Mouse (Mus musculus): ENCODE data around the gene Nhsl2. TPM values are rescaled to one million over a fixed set of nuclear protein-coding genes. Genes with fewer than 3 reads are reported as not detected.
A peak's percentile ranks its signal among the peaks of the same experiment; 100 is the strongest.

The Nhsl2 gene
- total and polyA plus RNA-seq, 3 experiments: 2.5 to 8.4 (median 2.9) TPM

DNA sequence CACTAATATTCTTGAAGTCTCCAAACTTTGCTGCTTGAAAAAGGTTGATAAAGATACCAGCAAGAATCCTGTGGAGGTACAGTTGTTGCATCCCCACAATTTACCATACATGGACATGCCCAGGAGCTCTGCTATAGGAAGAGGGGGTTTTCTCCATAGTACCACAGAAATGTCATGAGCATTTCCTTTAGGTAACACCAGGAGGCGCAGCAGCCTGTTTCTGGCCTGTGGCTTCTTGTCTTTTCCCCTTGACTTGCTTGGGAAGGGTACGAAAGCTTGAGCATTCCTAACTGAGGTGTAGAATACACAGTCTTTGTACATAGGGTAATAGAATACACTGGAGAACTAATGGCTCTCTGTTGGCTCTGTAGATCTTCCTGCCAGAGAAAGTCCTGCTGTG, 132.3 kb downstream of the Nhsl2 start:
- no peak for DNase-seq

GRCm38 (mm10) chrX:101983638-101984037, 134.5 kb downstream of the Nhsl2 start:
- DNase-seq: no peak

GRCm38 (mm10) chrX:101986657-101987367, 137.6 kb downstream of the Nhsl2 start:
- DNase-seq: no peak

DNA sequence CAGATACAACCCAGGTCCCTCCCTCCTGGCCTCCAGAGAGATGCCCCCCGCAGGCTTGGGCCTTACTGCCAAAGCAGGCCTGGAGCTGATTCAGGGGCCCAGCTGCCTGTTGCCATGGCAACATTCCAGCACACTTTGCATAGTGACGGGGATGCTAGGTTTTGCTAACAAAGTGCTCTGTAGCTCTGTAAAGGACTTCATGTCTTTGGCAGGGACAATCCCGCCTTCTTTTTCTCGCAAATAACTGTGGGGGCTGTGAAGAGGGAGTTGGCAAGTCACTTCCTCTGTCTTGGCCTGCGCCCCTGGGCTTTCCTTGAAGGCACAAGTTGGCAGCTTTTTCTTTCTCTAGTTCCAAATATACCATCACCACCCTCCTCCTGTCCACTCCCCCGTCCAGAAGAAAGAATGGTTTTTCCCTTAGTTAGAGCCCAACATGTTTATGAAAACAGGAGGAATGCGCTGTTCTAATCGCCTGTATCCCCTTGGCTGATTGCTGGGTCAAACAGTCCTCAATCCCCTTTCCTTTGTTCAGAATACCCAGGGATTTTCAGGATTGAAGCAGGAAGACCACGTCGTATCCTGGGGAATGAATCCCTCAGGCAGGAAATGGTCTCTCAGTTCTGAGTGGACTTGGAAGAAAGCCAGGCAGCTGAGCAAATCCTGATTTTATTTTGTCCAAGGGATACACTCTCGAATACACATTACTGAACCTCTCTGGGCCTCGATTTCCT, 144.8 kb downstream of the Nhsl2 start:
- no peak for DNase-seq

DNA sequence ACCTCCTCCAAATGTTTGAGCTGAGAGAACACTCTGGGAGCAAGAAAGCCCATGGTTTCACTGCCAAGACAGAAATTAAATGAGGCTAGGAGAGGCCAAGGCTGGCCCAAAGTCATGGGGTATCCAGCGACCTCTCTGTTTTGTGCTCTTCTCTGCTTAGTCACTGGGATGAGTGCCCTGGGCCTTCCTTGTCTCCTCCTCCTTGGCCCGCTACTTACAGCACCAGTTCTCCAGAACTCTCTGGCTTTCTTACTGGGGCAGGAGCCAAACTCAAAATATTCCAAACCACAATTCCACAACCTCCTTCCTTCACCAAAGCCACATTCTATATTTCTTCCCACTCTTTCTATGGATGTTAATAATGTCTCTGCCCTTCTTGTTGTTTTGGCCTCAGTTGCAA, 147.5 kb downstream of the Nhsl2 start:
- DNase-seq: no peak

DNA sequence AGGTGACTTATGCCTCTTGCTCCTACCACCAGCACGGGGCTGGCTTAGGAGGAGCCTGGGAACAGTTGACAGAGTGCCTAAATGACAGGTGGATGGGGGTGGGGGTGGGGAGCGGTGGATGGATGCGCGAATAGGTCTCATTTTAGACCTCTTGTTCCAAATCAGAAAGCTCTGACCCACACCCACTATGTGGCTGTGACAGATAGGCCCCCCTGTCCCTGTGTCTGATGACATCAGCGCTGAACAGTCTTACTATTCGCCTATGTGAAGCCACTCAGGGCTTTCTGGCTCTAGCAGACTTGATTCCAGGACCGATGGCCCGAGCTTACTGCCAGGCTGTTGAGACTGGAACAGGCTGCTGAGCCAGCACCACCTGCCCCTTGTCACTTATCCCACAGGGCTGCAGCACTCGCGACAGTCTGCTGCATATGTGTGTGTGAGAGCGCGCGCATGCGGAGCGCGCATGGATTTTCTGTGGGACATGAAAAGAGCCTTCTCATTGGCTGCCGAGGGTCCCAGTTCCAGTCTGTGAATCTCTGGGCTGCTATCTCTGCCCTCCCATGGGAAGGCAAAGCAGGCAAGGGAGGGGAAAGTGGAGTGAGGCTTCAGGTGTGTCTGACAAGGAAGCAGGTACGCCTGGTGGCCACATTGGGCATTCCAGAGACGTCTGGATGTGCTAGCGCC, 154.6 kb downstream of the Nhsl2 start:
- no peak for DNase-seq

DNA sequence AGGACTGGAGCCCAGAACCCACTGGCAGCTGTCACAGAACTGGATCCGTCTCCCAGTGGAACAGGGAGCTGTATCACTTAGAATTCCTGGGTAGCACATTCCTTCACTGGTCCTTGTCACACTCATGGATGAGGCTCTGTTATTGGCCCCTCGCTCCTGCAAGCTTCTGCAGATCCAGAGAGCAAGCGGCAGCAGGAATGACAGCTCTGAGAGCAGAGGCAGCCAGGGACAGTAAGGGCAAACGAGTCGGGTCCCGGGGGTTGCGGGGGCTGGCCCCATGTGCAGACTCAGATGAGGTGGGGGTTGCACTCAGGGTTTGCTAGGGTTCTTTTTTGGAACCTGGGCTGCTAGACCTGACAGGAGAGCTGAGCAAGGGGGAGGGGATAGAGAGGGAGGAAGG, 155.2 kb downstream of the Nhsl2 start:
- DNase-seq: no peak

DNA sequence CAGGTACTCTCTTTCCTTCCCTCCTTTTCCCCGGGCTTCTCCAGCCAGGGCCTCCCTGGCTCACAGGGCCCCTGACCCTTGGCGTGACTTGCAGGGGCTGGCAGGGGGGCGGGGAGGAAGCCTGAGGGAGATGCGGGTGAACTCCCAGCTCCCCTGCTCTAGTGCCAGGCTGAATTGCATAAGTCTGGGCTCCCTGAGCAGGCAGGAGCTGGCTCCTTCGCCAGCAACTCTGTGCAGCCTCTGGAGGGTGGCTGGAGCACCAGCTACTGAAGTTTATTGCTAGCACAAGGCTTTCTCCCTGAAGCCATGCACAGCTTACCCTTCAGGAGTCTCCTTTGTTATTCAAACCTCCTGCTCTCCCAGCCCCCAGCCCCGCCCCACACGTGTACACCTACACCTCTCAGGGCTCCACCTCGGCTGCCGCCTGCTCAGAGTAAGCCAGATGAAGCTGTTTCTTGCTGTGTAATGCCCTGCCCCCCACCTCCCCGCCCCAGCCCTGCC, 156.0 kb downstream of the Nhsl2 start:
- no peak for DNase-seq

DNA sequence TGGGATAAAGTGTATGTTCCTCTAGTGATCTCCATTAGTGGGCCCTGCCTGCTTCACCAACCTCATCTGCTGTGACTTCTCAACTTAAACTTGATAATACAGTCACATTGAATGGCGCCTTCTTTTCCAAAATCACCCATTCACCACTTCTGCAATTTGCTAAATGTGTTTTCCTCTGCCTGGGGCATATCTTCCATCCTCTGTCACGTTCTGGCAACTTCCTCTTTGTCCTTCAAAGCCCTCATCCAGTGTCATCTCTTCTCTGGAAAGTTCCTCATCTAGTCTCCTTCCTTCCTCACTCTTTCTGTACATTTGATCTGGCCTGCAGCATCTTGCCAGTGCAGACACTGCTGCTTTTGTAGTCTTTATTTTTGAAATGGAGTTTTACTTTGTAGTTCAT, 158.8 kb downstream of the Nhsl2 start:
- DNase-seq: no peak

GRCm38 (mm10) chrX:102017213-102017923, 168.2 kb downstream of the Nhsl2 start:
- no peak for DNase-seq

GRCm38 (mm10) chrX:102018890-102019289, 169.7 kb downstream of the Nhsl2 start:
- DNase-seq: no peak

DNA sequence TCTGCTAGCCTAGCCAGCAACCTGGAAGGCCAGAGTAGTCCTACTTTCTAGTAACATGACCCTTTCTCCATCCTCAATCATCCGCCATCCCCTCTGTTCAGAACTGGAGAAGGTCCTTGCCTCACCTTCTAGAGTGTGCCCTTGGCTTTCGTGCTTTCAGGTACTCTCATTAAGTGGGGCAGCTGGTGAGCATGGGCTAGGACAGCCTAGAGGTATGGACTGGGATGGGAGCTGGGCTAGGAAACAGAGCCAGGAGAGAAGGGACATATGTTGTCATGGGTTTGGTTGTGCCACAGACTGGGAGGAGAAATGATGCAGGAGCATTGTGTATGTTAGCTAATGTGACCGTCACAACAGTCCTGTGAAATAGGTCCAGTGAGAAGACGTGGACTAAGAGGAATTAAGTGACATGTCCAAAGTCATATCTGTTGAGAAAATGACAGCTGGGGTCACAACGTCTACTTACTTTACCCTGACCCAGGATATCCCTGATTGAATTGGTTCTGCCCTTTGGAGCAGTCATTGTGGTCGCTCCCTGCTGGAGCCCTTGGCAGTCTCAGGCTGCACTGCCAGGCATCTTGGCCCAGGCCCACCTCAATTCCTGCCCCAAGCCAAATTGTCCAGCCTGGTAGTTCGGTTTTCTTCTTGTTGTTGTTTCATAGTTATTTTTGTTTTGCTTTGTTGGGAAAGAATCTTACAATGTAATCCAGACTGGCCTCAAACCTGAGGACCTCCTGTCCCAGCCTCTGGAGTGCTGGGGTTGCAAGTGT, 170.5 kb downstream of the Nhsl2 start:
- DNase-seq: no peak

GRCm38 (mm10) chrX:102024976-102025375, 175.8 kb downstream of the Nhsl2 start:
- DNase-seq: no peak

DNA sequence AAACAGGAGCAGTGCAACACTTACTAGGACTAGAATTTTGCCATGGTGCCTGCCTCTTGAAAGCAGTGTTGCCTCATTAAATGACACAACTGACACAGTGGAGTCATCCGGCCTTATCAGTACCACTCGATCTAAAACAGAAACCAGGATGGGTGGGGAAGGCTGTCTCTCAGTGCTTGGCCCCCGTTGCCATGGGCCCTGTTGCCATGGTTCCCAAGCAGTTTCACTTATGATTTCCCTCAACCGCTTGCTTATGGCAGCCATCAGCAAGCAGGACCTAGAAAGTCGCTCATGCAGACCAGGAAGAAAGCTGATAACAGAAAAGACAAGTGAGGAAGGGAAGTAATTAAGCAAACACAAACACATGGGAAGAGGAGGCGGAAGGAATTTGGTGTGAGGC, 182.7 kb downstream of the Nhsl2 start:
- DNase-seq: peak; percentile 49

GRCm38 (mm10) chrX:102032431-102032830, 183.2 kb downstream of the Nhsl2 start:
- no peak for DNase-seq

DNA sequence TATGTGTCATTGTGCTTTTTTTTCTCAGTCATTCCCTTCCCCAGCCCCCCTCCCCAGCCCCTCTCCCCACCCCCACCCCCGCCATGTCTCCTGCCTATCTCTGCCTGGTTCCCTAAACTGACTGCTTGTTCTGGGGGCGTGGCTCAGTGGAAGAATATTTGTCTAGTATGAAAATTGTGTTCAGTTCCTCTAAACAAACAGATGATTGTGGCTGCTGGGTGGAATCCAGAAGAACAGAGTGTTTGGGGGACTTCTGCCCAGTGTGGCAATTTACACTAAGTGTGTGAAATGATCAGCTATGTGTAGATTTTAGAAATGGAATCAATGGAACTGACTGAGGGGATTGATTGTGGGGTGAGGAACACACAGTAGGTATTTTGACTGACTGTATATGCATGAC, 184.4 kb downstream of the Nhsl2 start:
- DNase-seq: no peak

DNA sequence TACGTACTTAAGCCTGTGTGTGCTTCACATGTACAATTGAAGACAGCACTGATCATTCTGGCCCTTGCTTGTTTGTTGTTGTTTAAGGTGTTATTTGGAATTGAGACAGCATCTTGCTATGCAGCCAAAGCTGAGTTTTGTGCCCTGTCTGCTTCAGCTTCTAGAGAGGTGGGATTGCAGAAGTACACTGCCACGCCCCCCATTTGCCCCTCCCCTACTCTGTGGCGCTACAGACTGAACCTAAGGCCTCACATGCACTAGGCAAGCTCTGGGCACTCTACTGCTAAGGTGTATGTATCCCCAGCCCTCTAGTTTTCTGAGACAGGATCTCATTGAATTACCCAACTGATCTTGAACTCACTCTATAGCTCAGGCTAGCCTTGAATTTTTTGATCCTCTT, 186.5 kb downstream of the Nhsl2 start:
- DNase-seq: no peak

- no peak for DNase-seq
Measured at GRCm38 (mm10) chrX:102036866-102037361, 187.7 kb downstream of the Nhsl2 start.

DNA sequence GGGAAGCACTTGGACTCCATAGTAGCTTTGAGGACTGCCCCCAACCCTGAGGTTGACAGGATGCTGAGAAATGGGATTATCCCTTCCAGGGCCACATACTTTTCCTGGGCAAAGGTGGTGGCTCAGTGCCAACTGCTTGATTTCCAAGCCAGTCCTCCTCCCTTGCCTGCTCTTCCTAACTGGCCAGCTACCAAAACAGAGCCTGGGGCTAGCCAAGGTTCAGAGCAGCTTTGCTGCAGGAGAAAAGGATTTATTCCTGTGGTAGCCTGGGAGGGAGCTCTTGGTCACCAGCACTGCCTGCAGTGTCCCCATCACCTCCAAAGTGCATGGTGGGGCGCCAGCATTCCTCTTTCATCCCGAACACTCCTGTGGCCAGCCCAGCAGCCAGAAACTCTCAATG, 188.3 kb downstream of the Nhsl2 start:
- peak; percentile 49 for DNase-seq

- DNase-seq: no peak
Measured at GRCm38 (mm10) chrX:102041562-102041961, 192.4 kb downstream of the Nhsl2 start.

DNA sequence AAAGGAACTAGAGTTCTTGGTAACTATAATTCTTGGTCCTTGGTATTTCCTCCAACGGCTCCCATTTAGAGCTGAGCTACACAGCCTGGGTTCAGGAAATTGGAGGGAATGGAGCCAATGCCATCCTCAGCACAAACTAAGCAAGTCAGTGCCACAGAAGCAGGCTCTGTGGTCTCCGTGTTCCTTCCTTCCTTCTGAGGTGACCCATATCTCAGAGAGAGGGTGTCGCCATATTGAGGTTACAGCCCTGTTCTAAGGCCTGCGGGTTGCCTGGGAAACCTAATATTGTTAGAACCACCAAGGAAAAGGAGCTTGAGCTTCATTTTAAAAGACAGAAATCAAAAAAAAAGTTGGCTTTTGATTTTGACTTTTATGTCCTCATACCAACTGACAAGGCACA, 193.2 kb downstream of the Nhsl2 start:
- DNase-seq: no peak

All from adrenal gland, adult 2 months (tissue).